Mouse (Mus musculus) v-Abl transformed pro-B cells (cell line): Measurements from ENCODE around the gene Nfic.

ENCODE experiments used
- in situ Hi-C, 2 experiments: fragments of 400-800 bp; cut with MboI; formaldehyde crosslinking; loops; one replicate each; pipeline ENCODE4 v1.15.1; 2025; ENCODE audit not compliant: unreplicated experiment in 2 of 2

The Nfic gene

DNA sequence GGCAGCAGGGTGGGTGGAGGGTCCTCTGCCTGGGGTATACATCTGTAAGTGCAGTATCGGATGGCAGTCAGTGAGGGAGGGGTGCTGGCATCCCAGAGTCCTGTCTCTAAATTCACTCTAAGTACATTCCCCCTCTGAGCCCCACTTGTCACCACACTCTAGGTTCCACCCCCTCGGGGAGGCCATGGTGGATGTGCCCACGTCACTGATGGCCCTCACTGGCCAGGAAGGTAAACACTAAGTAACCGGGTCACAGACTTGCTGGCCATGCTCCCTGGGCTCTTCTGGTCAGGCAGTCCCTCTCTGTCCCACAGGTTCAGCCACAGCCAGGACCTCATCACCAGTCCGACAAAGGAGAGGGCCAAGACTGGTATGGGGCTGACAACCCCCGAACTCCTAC lies 33.2 kb downstream of the Nfic start:
- in situ Hi-C loops: no loop called here

DNA sequence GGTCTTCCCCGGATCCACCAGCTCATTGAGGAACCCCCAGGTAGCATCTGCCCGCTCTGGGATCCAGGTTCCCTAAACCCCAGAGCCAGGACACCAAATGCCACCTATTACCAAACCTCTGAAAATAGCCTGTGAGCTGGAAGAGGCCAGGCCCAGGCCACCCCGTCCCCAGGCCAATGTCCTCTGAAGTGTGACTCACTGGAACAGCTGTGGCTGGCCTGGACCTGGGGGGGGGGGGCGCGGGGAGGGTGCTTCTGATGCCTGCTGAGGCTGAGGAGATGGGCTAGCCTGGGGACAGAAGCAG lies 33.7 kb downstream of the Nfic start:
- in situ Hi-C loops: no loop called here

DNA sequence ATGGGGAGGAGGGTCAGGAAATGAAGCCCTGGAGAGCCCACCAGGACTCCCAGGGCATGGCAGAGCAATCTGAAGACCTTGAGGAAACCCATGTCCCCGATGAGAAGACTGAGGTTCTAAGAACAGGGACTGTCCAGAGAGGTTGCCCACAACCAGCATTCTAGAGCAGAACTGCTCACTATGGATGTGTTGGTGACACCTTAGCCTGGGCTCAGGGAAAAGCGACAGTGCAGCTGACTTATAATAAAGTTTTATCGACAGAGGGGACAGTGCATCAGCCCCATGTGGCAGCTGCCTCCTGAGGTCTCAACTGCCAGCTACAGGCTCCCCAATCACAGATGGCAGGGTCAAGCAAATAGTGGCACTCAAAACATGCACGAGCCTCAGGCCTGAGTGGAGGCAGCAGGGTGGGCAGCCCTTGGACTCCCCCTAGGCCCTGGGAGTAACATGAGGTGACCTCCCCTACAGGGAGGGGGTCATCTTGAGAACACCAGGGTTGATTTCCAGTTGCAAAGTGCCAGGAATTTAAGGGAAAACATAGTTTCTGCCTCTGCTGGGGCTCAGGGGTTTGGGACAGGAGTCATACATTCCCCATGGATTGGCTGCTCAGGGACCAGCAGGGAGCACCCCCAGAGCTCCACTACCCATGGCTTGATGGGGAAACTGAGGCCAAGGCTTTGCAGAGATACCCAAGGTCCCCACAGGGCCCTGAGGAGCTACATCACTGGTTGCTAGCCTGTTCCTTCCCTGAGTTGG lies 34.2 kb downstream of the Nfic start:
- in situ Hi-C loops: no loop called here

DNA sequence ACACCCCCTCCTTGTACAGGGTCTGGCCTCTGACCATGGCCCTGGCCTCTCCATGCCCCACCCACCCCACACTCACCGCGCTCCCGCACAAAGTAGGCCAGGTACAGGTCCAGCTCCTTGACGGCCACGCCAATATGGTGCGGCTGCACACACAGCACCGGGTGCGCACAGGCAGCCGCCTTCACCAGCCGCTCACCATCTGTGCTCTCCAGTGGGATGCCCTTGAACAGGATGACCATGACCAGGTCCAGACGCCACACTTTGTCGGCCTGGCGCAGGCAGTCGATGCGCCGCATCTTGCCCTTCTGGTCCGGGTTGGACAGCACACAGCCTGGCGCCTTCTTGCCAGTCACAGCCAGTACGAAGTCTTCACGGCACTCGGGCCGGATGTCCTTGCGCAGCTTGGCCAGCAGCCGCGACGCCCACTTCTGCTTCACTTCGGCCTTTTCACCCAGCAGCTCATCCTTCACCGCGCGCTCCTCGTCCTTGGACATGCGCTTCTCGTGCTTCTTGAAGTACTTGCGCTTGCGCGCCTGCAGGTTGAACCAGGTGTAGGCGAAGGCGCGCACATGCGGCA lies 35.2 kb downstream of the Nfic start:
- in situ Hi-C loops: no loop called here

DNA sequence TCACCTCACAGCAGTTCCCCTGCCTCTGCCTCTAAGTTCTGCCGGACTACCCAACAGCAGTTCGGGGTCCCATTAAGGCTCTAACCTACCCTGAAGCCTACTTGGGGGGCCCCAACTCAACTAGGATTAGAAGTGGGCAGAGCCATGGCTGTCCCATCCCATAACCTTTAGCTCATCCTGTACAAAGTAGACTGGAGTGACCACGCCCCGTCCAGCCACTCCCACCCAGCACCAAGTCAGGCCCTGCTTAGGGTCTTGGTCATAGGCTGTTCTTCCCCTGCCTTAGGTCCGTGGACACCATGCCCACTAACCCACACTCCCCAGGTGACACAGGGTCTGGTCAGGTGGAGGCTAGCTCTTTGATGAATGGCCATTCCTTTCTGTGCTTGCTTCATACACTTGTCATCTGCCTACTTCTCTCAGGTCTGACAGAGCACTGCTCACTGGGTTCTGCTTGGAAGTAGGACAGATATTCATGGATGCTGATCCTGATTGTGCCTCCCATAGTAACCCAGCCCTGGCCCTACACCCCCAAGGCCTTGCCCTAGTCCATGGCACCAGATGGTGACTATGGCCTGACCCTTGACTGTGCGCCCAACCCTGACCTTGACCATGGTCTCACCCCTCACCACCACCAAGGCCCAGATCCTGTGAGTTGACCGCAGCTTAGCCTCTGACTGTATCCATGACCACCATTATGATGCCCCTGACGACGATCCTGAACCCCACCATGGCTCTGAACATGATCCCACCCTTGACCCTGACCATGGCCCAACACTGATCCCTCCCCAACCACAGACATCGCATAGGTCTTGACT lies 36.1 kb downstream of the Nfic start:
- in situ Hi-C loops: no loop called here

DNA sequence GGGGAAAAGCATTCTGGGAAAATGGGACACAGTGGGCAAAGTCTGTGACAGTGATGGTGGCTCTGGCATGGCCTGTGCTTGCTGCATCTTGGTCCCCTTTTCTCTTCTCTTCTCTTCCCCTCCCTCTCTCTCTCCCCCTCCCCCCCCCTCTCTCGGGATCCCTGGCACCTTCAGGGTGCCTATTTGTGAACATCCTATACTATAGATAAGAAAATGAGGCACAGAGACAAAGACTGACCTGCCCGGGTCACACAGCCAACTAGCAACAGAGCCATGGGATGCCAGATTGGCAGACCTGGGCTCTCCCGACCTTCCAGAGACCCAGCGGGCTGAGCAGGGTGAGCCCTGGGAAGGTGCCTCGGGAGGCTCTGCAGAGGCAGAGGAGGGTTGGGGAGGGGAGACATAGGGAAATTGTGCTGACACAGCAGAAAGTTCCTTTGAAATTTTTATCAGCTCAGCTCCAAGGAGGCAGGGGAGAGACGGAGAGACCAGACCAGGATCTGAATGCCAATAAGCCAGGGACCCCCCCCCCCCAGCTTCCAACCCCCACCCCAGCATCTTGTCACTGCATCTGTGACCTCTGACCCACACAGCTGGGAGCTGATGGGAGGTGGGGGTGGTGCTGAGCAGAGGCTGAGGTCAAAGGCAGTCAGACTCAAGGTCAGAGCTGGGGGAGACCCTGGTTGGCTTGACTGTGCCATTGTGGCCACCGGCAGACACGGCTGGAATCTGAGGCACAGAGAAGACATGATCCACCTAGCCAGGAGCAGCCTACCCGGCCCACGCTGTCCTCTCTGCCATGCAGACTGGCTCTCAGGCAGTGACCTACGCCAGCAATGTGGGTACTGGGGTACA lies 37.0 kb downstream of the Nfic start:
- in situ Hi-C loops: no loop called here

DNA sequence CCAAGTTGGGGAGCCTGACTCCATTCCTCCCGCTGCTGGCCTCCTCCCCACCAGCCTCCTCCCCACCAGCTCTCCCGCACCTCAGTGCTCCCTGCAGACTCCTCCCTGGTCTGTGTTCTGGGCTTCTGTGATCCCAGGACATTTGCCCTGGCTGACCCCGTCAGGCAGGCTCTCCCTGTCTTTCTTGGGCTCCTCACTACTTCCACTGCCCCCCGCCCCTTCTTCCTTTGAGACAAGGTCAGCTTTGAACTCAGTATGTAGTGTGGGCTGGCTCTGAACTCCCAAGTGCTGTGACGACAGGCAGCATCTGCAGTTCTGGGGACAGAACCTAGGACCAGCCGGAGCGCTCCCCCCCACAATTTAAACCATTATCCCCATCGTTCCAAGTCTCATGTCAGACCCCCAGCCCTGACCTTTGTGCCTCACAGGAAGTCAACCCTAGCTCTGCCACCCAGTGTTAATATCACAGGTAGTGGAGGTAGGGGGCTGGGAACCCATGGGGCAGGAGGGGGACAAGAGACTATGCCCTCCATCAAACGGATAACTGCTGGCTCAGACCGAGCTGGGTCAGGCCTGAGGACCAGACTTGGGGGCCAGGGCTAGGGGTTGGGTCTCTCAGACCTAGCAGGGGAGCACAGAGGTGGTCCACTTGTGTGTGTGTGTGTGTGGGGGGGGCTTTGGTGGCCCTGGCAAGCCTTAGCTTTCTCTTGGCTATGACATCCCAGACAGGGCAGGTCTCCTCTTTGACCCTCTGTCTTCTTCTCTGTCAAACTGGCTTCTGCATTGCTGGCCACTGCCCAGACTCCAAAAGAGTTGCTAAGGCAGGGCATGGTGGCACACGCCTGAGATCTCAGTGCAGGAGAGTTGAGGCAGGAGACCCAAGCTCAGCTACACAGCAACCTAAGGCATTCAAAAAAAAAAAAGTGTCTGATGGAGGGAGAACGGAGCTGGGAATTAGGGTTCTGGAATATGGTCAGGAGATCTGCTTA lies 37.9 kb downstream of the Nfic start:
- in situ Hi-C loops: no loop called here

DNA sequence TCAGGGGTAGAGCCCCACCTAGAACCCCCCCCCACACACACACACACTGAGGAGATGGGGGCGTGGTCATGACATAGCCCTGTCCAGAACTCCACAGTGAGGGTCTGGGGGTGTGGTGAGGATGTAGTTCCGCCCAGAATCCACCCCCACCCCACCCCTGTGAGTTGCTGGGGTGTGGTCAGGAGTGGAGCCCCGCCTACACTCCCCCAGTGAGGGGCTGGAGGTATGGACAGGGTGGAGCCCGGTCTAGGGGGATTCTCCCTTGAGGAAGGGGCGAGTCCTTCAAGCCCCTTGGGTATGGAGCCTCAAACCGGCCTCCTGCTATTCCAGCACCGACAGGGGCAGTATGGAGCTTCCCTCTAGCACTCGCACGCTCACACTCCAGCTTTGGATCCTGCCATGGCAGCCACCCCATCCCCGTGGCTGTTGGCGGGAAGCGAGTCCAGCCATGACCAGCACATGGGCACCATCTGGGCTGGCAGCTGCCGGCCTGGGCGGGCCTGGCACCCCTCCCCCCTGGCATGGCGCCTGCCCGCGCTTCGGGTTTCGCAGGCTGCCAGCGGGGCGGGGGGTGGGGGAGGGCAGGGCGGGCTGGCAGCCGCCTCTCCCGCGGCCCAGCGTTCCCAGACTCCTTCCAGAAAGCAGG lies 38.7 kb downstream of the Nfic start:
- in situ Hi-C loops: no loop called here

DNA sequence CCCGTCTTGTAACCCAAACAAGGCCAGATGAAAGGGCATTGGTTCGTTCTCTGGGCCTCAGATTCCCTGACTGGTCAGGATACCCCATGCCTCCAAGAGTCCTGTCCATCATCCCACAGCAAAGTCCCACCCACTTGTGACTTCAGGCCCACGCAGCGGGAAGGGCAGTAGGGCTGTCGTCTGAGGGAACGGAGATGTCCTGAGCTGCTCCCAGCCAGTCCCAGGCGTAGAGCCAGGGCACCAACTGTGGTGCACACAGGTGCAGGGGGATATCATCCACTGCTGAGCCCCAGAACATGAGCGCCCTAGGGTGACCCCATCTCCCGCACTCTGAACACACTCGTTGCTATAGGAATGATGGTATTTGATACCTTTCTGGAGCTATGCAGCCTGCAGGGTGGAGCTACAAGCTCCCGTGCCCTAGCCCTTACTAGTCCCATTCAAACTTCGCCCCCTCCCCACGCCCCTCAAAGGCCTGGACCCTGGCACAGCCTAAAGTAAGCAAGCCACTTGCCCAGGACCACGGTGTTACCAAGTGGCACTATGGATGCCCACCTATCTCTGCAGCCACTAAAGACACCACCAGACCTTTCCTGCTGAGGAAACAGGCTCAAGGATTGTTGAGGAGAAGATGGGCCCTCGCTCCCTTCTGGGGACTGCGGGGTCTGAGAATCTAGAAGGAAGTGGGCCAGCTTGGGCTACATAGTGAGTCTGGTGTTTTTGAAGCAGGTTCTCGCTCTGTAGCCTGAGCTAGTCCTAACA lies 39.7 kb downstream of the Nfic start:
- in situ Hi-C loops: no loop called here

DNA sequence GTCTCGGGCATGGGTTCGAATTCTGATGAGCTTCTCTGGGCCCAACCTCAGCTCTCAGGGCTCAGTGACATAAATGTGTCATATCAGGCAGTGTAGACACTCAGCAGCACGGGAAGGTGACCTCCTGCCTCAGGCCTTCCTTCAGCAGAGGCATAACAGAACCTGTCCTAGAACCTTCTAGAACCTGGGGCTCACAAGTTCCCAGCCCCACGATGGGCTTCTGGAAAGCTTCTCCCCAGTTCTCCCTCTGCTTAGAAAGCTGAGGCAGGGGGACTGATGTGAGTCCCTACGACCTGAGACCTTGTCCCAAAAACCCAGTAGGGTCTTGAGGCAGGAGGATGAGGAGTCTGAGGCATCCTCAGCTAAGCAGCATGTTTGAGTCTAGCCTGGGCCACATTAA lies 40.3 kb downstream of the Nfic start:
- in situ Hi-C loops: no loop called here

DNA sequence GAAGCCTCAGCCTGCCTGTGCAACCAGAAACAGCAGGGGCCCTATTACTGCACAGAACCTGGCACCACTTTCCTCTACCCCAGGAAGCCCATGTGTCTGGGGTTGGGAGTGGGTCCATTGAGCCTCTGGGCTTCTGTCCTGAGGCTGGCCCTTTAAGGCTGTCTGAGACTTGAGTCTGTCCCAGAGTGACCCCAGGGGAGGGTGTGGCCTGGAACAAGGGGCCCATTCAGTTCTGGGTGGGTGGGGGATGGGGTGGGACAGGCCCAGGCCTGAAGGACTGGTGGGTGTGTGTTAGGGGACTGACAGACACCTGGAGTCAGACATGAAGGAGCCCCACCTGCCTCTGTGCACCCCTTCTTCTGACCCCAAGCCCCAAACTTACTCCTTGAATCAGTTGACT lies 40.8 kb downstream of the Nfic start:
- in situ Hi-C loops: no loop called here

DNA sequence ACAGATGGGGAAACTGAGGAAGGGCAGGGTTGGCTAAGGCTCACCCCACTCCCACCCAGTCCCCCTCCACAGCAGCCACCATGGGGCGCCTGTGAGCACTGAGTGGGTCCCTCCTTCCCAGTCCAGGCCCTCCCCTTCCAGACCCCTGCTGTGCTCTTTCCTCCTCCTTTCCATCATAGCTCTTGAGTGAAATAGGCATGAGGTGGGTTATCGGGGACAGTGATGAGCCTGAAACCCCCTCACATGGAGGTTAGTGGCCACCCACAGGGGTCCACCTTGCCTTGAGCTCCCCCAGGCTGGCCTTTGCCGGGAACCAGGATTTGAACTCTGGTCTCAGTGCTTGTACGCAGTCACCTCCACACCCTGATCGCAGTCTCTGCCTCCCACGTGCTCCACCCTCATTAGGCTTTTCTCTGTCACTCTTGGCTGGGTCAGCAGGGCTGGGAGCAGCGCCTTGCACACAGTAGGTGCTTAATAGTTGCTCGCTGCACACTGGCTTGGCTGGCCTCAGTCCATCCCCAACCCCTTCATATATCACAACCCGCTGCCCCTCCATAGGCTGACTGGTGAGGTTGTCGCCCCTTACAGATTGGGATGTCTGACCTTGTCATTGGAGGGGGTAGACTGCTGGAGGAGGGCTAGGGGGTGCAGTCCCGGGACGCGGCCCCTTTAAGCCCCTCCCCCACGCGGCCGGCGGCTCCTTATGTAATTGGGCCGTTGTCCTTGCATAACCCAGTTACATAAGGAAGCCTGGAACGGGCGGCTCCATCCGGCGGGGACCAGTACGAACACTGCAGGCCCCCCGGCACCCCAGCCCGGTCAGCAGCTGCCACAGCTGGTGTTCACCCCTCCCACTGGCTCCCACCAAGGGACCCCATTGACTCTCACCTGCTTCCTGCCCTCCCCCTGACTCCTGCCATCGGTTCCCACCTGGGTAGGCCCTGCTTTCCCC lies 41.8 kb downstream of the Nfic start:
- in situ Hi-C loops: no loop called here

DNA sequence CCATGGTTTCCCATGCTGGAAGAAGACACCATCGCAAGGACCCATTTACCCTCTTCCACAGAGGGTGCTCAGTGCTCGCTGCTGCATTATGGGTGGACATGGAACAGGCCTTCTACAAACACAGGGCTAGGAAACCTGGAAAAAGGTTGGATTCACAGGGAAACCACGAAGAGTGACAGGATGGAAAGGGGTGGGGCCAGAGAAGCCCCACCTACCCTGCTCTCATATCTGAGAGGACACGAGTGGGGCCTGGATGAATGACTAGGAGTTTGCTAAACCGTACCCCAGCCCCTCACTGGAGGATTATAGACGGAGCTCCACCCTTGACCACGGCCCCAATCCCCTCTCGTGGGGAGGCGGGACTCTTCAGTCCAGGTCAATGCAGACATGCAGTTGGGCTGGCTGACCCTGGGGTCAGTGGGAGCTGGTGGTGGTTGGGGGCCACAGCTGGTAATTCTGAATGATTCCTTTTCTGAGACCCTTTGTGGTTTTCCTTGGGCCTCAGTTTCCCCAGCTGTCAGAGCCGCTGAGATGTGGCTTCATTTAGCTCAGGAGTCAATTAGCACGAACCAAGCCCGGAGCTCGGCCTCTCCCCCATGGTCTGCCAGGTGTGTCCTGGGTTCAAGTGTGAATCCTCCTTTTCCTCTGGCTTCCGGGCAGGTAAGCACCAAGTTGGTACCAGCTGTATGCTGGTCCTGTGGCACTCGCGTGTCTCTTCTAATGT lies 42.7 kb downstream of the Nfic start:
- in situ Hi-C loops: no loop called here

DNA sequence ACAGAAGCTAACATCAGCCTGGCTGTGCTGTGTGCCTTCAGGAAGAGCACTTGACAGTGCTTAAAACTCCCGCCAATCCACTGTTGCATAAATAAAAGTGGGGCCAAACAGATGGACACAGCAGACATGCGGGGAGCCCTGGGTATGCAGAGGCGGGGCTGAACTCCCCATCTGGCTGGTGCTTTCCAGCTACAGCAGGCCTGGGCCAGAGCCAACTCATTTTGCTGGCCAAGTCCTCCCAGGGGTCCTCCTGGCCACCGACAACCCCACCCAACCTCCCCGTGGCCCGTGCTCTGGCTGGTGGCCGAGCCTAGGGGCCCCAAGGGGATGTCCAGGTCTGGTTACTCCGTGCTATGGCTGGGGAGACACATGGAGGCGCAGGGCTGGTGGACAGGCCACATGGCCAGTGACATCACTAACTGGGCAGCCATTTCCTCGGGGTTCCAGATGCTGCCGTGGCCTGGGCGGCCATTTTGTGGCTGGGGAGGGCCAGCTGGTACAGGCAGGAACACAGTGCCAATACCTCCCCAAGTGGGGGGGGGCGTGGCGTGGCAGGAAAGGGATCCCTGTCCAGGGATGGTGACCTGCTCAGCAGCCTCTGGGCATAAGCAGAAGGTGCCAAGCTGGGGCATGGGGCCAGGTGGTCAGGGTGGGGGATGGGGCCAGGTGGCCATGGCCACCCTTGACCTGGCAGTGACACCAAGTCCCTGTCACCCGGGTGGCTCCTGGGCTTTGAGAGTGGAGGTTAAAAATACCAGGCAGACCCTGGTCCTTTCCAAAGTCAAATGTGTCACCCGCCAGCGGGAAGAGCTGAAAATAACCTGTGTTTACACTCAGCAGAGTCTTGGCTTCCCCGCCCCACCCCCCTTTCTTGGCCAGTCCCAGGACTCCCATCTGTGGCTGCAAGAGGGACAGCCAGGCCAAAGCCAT lies 43.7 kb downstream of the Nfic start:
- in situ Hi-C loops: no loop called here

DNA sequence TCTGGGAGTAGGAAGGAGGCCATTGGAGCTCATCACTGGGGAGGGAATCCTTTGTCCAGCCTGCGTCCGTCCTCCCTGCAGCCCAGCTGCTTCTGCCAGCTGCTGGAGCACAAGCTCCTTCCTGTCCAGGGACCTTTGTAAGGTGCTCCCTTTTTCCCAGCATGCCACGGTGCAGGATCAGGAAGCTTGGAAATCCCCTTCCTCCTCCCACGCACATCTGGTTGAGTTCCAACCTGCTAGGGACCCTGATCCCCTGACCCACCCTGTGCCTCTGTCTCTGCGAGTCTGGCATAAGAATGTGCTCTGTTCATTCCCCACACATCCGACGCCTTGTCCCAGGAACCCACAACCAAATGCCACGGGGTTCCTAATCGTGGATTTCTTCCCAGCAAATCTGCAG lies 44.5 kb downstream of the Nfic start:
- in situ Hi-C loops: no loop called here

DNA sequence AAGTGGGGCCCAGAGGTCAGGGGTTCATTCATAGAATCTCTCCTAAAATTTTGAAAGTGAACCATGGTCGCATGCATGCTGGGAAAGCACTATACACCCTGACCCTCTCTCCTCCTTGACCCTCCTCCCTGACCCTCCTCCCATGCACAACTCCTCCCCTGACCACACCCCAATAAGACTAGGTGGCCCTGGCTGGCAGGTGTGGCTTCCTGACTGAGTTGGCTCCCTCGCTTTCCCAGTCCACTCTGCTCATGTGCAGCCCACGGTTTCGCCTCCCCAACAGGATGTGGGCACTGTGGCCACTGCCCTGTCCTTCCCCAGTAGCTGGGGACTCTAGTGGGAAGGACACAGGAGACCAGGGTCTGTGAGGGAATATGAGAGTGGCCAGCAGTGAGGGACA lies 45.1 kb downstream of the Nfic start:
- in situ Hi-C loops: no loop called here
